In genomic region chr4:54966161-54966806, GRCm38 (mm10) we compare ENCODE assay signal across 8 mouse cellular contexts. TPM values are rescaled to one million over a fixed set of nuclear protein-coding genes. Genes with fewer than 3 reads are reported as not detected.
DNase-seq lines count a peak whose midpoint lies in the region; ATAC-seq lines count a peak whose summit lies in the region.

No protein-coding gene starts in this region.

- no peak overlapping the region for H3K4me3 ChIP-seq in neural tube, embryonic 13.5 days

- no peaks in the 10 kb centered on the region for H3K9me3 ChIP-seq in neural tube, embryonic 13.5 days

- H3K27me3 ChIP-seq in neural tube, embryonic 13.5 days: no peaks in the 10 kb centered on the region

- peak; percentile 28 to 34 for DNase-seq in cerebellum, postnatal 10 days
- DNase-seq in cerebellum, postnatal 4 days (ENCODE audit: low spot score in 2 of 2): no peak
- peak; percentile 82 for DNase-seq in adrenal gland, postnatal 14 days
- DNase-seq in kidney, adult 11 months: peak; percentile 77
- DNase-seq in liver: peak; percentile 34
- DNase-seq in ovary, postnatal 10 days (ENCODE audit: low spot score): no peak

- ATAC-seq in granulocyte monocyte progenitor cell, adult 5-6 weeks (replicated peaks; ENCODE audit: poor library complexity, severe bottlenecking): peak; percentile 63
- peak; percentile 58 for ATAC-seq in neural tube, embryonic 13.5 days (ENCODE audit: low read depth)

- peak overlapping the region; percentile 18 for H3K9ac ChIP-seq in neural tube, embryonic 13.5 days

- 33% methylated on average over 17 of the region's 17 CpGs for WGBS in neural tube, embryonic 13.5 days

- H3K4me1 ChIP-seq in neural tube, embryonic 13.5 days (replicated peaks): peaks cover 76% of the 10 kb centered on the region

- H3K36me3 ChIP-seq in neural tube, embryonic 13.5 days: peaks cover 12% of the 10 kb centered on the region; the same call in 1 of the 2 replicates

- H3K4me2 ChIP-seq in neural tube, embryonic 13.5 days: peak overlapping the region; percentile 41

- H3K27ac ChIP-seq in neural tube, embryonic 13.5 days (replicated peaks): peak overlapping the region; percentile 75

RNA-seq across cellular contexts. Expression of gene Zfp462, which starts 21.4 kb away (rescaled TPM):
- 46.8 and 48.8 TPM in 2 replicates for total RNA-seq in adrenal gland, postnatal 14 days (2021)
- total RNA-seq in granulocyte monocyte progenitor cell, adult 5-6 weeks (2014; fragmentation: Nextera tagmentation): 0.06 TPM in 1 of 2 replicates, not detected in the other
- 0.05 and 0.22 TPM in 2 replicates for total RNA-seq in granulocyte monocyte progenitor cell, adult 5-6 weeks (2017)
- polyA plus RNA-seq in neural tube, embryonic 13.5 days (2015; fragmentation: Nextera tagmentation; extraction: Ambion mirVana): 15.3 and 18.2 TPM in 2 replicates

Comparison
In these comparisons a context has a peak if more than half of its experiments do, and no peak if none do; other contexts are left out.
1. DNase-seq: peak in cerebellum, postnatal 10 days (2 of 2), adrenal gland, postnatal 14 days (single experiment), kidney, adult 11 months (single experiment) and liver (single experiment); none in cerebellum, postnatal 4 days (0 of 2) and ovary, postnatal 10 days (single experiment).
2. RNA of gene Zfp462, which starts 21.4 kb away (total RNA-seq): 46.8 to 48.8 TPM in adrenal gland, postnatal 14 days; 0.05 to 0.22 TPM in granulocyte monocyte progenitor cell, adult 5-6 weeks; every median in the first group is over 10 times any median in the second.